Mouse (Mus musculus): Measurements from ENCODE around the gene Cckbr.
A peak's percentile ranks its signal among the peaks of the same experiment; 100 is the strongest.

Cckbr gene

GRCm38 (mm10) chr7:105425424-105426043, at the start of gene Cckbr:
Gene Cckbr, plus strand, starts transcription at chr7:105425731.
- DNase-seq (ENCODE audit: low spot score in 2 of 2): peak; percentile 46 to 56

GRCm38 (mm10) chr7:105380329-105380728, 45.2 kb upstream of the Cckbr start:
- DNase-seq (ENCODE audit: low spot score in 2 of 2): no peak

GRCm38 (mm10) chr7:105387696-105388095, 37.8 kb upstream of the Cckbr start:
- no peak for DNase-seq (ENCODE audit: low spot score in 2 of 2)

- DNase-seq (ENCODE audit: low spot score in 2 of 2): no peak
These were observed 35.3 kb upstream of the Cckbr start for GRCm38 (mm10) chr7:105390236-105390635.

- DNase-seq (ENCODE audit: low spot score in 2 of 2): no peak
These were observed 30.9 kb upstream of the Cckbr start for GRCm38 (mm10) chr7:105394606-105395005.

GRCm38 (mm10) chr7:105395131-105395820, 30.3 kb upstream of the Cckbr start:
- DNase-seq (ENCODE audit: low spot score in 2 of 2): no peak

GRCm38 (mm10) chr7:105396126-105396525, 29.4 kb upstream of the Cckbr start:
- DNase-seq (ENCODE audit: low spot score in 2 of 2): no peak

GRCm38 (mm10) chr7:105399058-105399934, 26.2 kb upstream of the Cckbr start:
- peak in 1 of 2 experiments; percentile 43 for DNase-seq (ENCODE audit: low spot score in 2 of 2)

- DNase-seq (ENCODE audit: low spot score in 2 of 2): peak; percentile 99 to 100
These were observed 25.5 kb upstream of the Cckbr start, which contains the start of gene Fam160a2 for GRCm38 (mm10) chr7:105399935-105400624. Gene Fam160a2, minus strand, starts transcription at chr7:105400054.

- no peak for DNase-seq (ENCODE audit: low spot score in 2 of 2)
These were observed 21.3 kb upstream of the Cckbr start, which contains the start of gene Cnga4 for GRCm38 (mm10) chr7:105404268-105404667. Gene Cnga4, plus strand, starts transcription at chr7:105404568.

- no peak for DNase-seq (ENCODE audit: low spot score in 2 of 2)
These were observed 19.2 kb upstream of the Cckbr start for GRCm38 (mm10) chr7:105406322-105406721.

- DNase-seq (ENCODE audit: low spot score in 2 of 2): peak; percentile 81 to 87
These were observed 13.5 kb upstream of the Cckbr start for GRCm38 (mm10) chr7:105411874-105412632.

GRCm38 (mm10) chr7:105414385-105414784, 11.1 kb upstream of the Cckbr start:
- peak; percentile 45 to 51 for DNase-seq (ENCODE audit: low spot score in 2 of 2)

- DNase-seq (ENCODE audit: low spot score in 2 of 2): no peak
These were observed 9.0 kb upstream of the Cckbr start for GRCm38 (mm10) chr7:105416529-105416928.

GRCm38 (mm10) chr7:105418106-105418505, 7.4 kb upstream of the Cckbr start:
- no peak for DNase-seq (ENCODE audit: low spot score in 2 of 2)

GRCm38 (mm10) chr7:105420903-105421302, 4.6 kb upstream of the Cckbr start:
- DNase-seq (ENCODE audit: low spot score in 2 of 2): no peak

- no peak for DNase-seq (ENCODE audit: low spot score in 2 of 2)
These were observed 1.2 kb upstream of the Cckbr start for GRCm38 (mm10) chr7:105424368-105424767.

GRCm38 (mm10) chr7:105426051-105426450, 520 bp downstream of the Cckbr start:
- DNase-seq (ENCODE audit: low spot score in 2 of 2): no peak

GRCm38 (mm10) chr7:105432058-105432457, 6.5 kb downstream of the Cckbr start:
- no peak for DNase-seq (ENCODE audit: low spot score in 2 of 2)

- no peak for DNase-seq (ENCODE audit: low spot score in 2 of 2)
These were observed 8.3 kb downstream of the Cckbr start for GRCm38 (mm10) chr7:105433859-105434258.

- no peak for DNase-seq (ENCODE audit: low spot score in 2 of 2)
These were observed 9.3 kb downstream of the Cckbr start for GRCm38 (mm10) chr7:105434798-105435197.

Data from right cerebral cortex, postnatal 10 days (tissue).